Comparison of ENCODE assay signal across 8 mouse cellular contexts in genomic region chr5:77581106-77581638, GRCm38 (mm10).
A peak's percentile ranks its signal among the peaks of the same experiment; 100 is the strongest.
DNase-seq lines count a peak whose midpoint lies in the region; ATAC-seq and TF ChIP-seq lines count a peak whose summit lies in the region.

No protein-coding gene starts in this region.

- H3K27ac ChIP-seq in intestine, embryonic 14.5 days (ENCODE audit: low read depth) = no peak overlapping the region
- H3K27ac ChIP-seq in intestine, postnatal 0 days (ENCODE audit: low read depth, low read length) = no peak overlapping the region
- 0 out of 2 replicates have a peak overlapping the region, but pooled peaks have one; percentile 32 for H3K27ac ChIP-seq in midbrain, postnatal 0 days (ENCODE audit: low read depth, low read length)

- H3K4me1 ChIP-seq in intestine, embryonic 14.5 days (replicated peaks; ENCODE audit: control insufficient read depth, insufficient read depth, low read length) = peaks cover 11% of the 10 kb centered on the region; the same call in 1 of the 2 replicates
- H3K4me1 ChIP-seq in intestine, postnatal 0 days (replicated peaks; ENCODE audit: control insufficient read depth, insufficient read depth, low read length) = no peaks in the 10 kb centered on the region
- peaks cover 11% of the 10 kb centered on the region; the same call in 1 of the 2 replicates for H3K4me1 ChIP-seq in midbrain, postnatal 0 days (ENCODE audit: insufficient read depth, low read length)

- no peak overlapping the region for H3K4me2 ChIP-seq in intestine, embryonic 14.5 days (ENCODE audit: low read length)
- H3K4me2 ChIP-seq in intestine, postnatal 0 days (replicated peaks; ENCODE audit: low read depth) = no peak overlapping the region
- 0 out of 2 replicates have a peak overlapping the region, but pooled peaks have one; percentile 12 for H3K4me2 ChIP-seq in midbrain, postnatal 0 days (ENCODE audit: low read depth, low read length, poor library complexity, severe bottlenecking)

- 50% methylated on average over 6 of the region's 6 CpGs for WGBS in intestine, embryonic 14.5 days
- WGBS in intestine, postnatal 0 days = 57% methylated on average over 6 of the region's 6 CpGs
- 32% methylated on average over 6 of the region's 6 CpGs for WGBS in midbrain, postnatal 0 days

- peak; percentile 52 for DNase-seq in intestine, embryonic 14.5 days (ENCODE audit: low spot score)
- DNase-seq in brain, embryonic 18.5 days (ENCODE audit: low read depth, low spot score) = peak; percentile 42
- DNase-seq in heart, adult 9 months (ENCODE audit: low spot score in 2 of 2) = peak; percentile 45 to 50
- peak; percentile 8 for DNase-seq in layer of hippocampus, adult 9-10 months (ENCODE audit: low spot score)
- DNase-seq in midbrain, postnatal 0 days (ENCODE audit: low spot score) = peak; percentile 62
- no peak for DNase-seq in right cerebral cortex, postnatal 25 days
- no peak for DNase-seq in left cerebral cortex, adult 9 months (ENCODE audit: low spot score in 2 of 2)

- TF ChIP-seq CTCF in intestine, postnatal 0 days (IDR thresholded peaks at IDR 0.05; ENCODE audit: low read depth) = no peak
- TF ChIP-seq CTCF in midbrain, postnatal 0 days (IDR thresholded peaks at IDR 0.05) = no peak

- no peak overlapping the region for H3K4me3 ChIP-seq in intestine, embryonic 14.5 days (ENCODE audit: low read depth, low read length)
- H3K4me3 ChIP-seq in intestine, postnatal 0 days (ENCODE audit: low read depth, low read length) = no peak overlapping the region
- no peak overlapping the region for H3K4me3 ChIP-seq in midbrain, postnatal 0 days (ENCODE audit: low read depth, low read length)

- no peaks in the 10 kb centered on the region for H3K36me3 ChIP-seq in intestine, embryonic 14.5 days (ENCODE audit: control insufficient read depth, insufficient read depth, low read length)
- H3K36me3 ChIP-seq in intestine, postnatal 0 days (ENCODE audit: control insufficient read depth, insufficient read depth) = no peaks in the 10 kb centered on the region
- H3K36me3 ChIP-seq in midbrain, postnatal 0 days (ENCODE audit: insufficient read depth, low read length) = no peaks in the 10 kb centered on the region

- H3K27me3 ChIP-seq in intestine, embryonic 14.5 days (replicated peaks; ENCODE audit: control insufficient read depth, insufficient read depth, low read length) = no peaks in the 10 kb centered on the region
- H3K27me3 ChIP-seq in intestine, postnatal 0 days (replicated peaks; ENCODE audit: control insufficient read depth, insufficient read depth, low read length) = no peaks in the 10 kb centered on the region
- no peaks in the 10 kb centered on the region for H3K27me3 ChIP-seq in midbrain, postnatal 0 days (ENCODE audit: insufficient read depth, low read length)

- H3K9ac ChIP-seq in intestine, embryonic 14.5 days (ENCODE audit: low read length) = no peak overlapping the region
- H3K9ac ChIP-seq in intestine, postnatal 0 days (ENCODE audit: low read depth, low read length) = no peak overlapping the region
- H3K9ac ChIP-seq in midbrain, postnatal 0 days (replicated peaks; ENCODE audit: low read length, poor library complexity, severe bottlenecking) = no peak overlapping the region

- no peaks in the 10 kb centered on the region for H3K9me3 ChIP-seq in intestine, embryonic 14.5 days (ENCODE audit: control insufficient read depth, low read length)
- no peaks in the 10 kb centered on the region for H3K9me3 ChIP-seq in intestine, postnatal 0 days (ENCODE audit: control insufficient read depth)
- no peaks in the 10 kb centered on the region for H3K9me3 ChIP-seq in midbrain, postnatal 0 days (ENCODE audit: low read length)

- peak; percentile 50 for ATAC-seq in intestine, embryonic 14.5 days (replicated peaks; ENCODE audit: low FRiP score, low TSS enrichment, low read depth)
- no peak for ATAC-seq in intestine, postnatal 0 days
- 0 out of 2 replicates have a peak, but pooled peaks have one; percentile 48 for ATAC-seq in midbrain, postnatal 0 days (ENCODE audit: low FRiP score)

Comparison
In these comparisons a context has a peak if more than half of its experiments do, and no peak if none do; other contexts are left out.
1. DNase-seq: peak in intestine, embryonic 14.5 days (single experiment), brain, embryonic 18.5 days (single experiment), heart, adult 9 months (2 of 2), layer of hippocampus, adult 9-10 months (single experiment) and midbrain, postnatal 0 days (single experiment); none in right cerebral cortex, postnatal 25 days (single experiment) and left cerebral cortex, adult 9 months (0 of 2).